Mouse (Mus musculus) gastrocnemius, postnatal 25 days (tissue): ENCODE data around the gene Gm8653. TPM values are rescaled to one million over a fixed set of nuclear protein-coding genes. Genes with fewer than 3 reads are reported as not detected.
"Not testable (repeated sequence)": the region's sequence is repeated elsewhere in the genome, so short reads cannot be mapped to it uniquely, and the experiment has no call there.

Source experiments
- DNase-seq: peaks from one replicate; pipeline ENCODE4 v3.0.0; 2022
- long read RNA-seq, 2 experiments: library from polyadenylated mRNA; stranded (forward); transcript quantifications; one replicate each; pipeline ENCODE4 v2.0.0; 2021
- total RNA-seq, 2 experiments: library from RNA; stranded (reverse); gene quantifications; 1 replicate in 1 of 2; 2 replicates in 1 of 2; pipeline ENCODE4 v1.2.3; 2021

Gm8653 gene
- total RNA-seq, result not detected
- long read RNA-seq, experiment 1, result 0 reads
- long read RNA-seq, experiment 2, result 0 reads

DNA sequence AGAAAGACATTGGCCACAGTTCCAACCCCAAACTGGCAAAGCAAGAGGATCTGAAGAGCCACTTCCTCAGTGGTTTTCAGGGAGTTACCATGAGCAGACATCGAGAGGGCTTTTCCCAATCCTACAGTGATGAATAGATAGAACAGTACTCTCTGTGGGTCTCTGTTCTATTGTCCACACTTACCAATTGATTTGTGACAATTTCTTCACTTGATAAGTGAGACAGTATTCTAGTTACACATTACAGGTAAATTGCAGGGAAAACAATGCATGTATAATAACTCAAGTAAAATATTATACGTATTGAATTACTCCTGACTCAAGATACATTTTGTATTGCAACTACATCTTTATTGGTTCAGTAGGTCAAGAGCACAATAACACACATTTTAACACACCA, at the start of gene Gm8653:
Gene Gm8653, minus strand, starts transcription at position 101 of the 400 bp plus-strand sequence.
- not testable (repeated sequence) for DNase-seq

DNA sequence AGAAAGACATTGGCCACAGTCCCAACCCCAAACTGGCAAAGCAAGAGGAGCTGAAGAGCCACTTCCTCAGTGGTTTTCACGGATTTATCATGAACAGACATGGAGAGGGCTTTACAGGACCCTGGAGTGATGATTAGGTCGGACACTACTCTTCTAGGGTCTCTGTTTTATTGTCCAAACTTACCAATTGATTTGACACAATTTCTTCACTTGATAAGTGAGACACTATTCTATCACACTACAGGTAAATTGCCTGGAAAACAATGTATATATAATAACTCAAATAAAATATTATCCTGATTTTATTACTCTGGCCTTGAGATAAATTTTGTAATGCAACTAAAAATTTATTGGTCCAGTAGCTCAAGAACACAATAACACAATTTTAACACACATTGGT, 28.3 kb upstream of the Gm8653 start, which contains the start of gene Gm8453:
Gene Gm8453, minus strand, starts transcription at position 101 of the 400 bp plus-strand sequence.
- not testable (repeated sequence) for DNase-seq

DNA sequence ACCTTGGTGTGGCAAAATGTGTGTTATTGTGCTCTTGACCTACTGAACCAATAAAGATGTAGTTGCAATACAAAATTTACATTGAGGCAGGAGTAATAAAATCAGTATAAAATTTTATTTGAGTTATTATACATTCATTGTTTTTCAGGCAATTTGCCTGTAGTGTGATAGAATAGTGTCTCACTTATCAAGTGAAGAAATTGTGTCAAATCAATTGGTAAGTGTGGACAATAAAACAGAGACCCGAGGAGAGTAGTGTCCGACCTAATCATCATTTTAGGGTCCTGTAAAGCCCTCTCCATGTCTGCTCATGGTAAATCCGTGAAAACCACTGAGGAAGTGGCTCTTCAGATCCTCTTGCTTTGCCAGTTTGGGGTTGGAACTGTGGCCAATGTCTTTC, 12.0 kb downstream of the Gm8653 start, which contains the start of gene Vmn1r143:
Gene Vmn1r143, plus strand, starts transcription at position 301 of the 400 bp plus-strand sequence.
- not testable (repeated sequence) for DNase-seq

DNA sequence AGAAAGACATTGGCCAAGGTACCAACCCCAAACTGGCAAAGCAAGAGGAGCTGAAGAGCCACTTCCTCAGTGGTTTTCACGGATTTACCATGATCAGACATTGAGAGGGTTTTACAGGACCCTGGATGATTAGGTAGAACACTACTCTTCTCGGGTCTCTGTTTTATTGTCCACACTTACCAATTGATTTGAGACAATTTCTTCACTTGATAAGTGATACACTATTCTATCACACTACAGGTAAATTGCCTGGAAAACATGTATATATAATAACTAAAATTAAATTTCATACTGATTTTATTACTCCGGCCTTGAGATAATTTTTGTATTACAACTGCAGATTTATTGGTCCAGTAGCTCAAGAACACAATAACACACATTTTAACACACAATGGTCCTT, 37.1 kb downstream of the Gm8653 start, which contains the start of gene Vmn1r142:
Gene Vmn1r142, minus strand, starts transcription at position 101 of the 400 bp plus-strand sequence.
- DNase-seq, result not testable (repeated sequence)

Other genes starting within 250 kb of the Gm8653 start
- not detected for gene Vmn1r137, start 206.7 kb downstream of the Gm8653 start, total RNA-seq
- gene Vmn1r138, start 172.4 kb downstream of the Gm8653 start, total RNA-seq, result not detected
- gene Gm6176, start 145.0 kb downstream of the Gm8653 start, total RNA-seq, result not detected
- not detected for gene Vmn1r139, start 132.2 kb downstream of the Gm8653 start, total RNA-seq
- not detected for gene Gm16451, start 83.0 kb downstream of the Gm8653 start, total RNA-seq
- not detected for gene Gm10666, start 66.5 kb downstream of the Gm8653 start, total RNA-seq
- gene Vmn1r142, start 37.2 kb downstream of the Gm8653 start, total RNA-seq, result not detected
- not detected for gene Vmn1r143, start 11.9 kb downstream of the Gm8653 start, total RNA-seq
- not detected for gene Gm8453, start 28.2 kb upstream of the Gm8653 start, total RNA-seq
- gene Gm4187, start 128.5 kb upstream of the Gm8653 start, total RNA-seq, result not detected
- not detected for gene Gm8660, start 169.8 kb upstream of the Gm8653 start, total RNA-seq
- gene Vmn1r148, start 212.3 kb upstream of the Gm8653 start, total RNA-seq, result not detected
- gene Vmn1r149, start 237.0 kb upstream of the Gm8653 start, total RNA-seq, result not detected